Comparison of ENCODE assay signal across 7 mouse cellular contexts in genomic region chr11:109311885-109312605, GRCm38 (mm10). TPM values are rescaled to one million over a fixed set of nuclear protein-coding genes. Genes with fewer than 3 reads are reported as not detected.
DNase-seq lines count a peak whose midpoint lies in the region; ATAC-seq lines count a peak whose summit lies in the region.

No protein-coding gene starts in this region.

- peak overlapping the region; percentile 89 for H3K27ac ChIP-seq in embryonic facial prominence, embryonic 10.5 days (replicated peaks)
- H3K27ac ChIP-seq in limb, embryonic 10.5 days: peak overlapping the region; percentile 89
- H3K27ac ChIP-seq in midbrain, embryonic 11.5 days (ENCODE audit: low read depth, low read length): no peak overlapping the region

- H3K27me3 ChIP-seq in embryonic facial prominence, embryonic 10.5 days (replicated peaks; ENCODE audit: low read depth, poor library complexity, severe bottlenecking): peaks cover 34% of the 10 kb centered on the region
- H3K27me3 ChIP-seq in limb, embryonic 10.5 days (ENCODE audit: low read depth, poor library complexity, severe bottlenecking): 0 out of 2 replicates have a peak, but pooled peaks cover 18% of the 10 kb centered on the region
- 0 out of 2 replicates have a peak, but pooled peaks cover 2% of the 10 kb centered on the region for H3K27me3 ChIP-seq in midbrain, embryonic 11.5 days (ENCODE audit: control insufficient read depth, insufficient read depth, low read length)

- DNase-seq in adrenal gland, postnatal 25 days: peak; percentile 76
- DNase-seq in embryonic facial prominence, embryonic 10.5 days (ENCODE audit: low spot score): peak; percentile 76
- peak; percentile 77 to 79 for DNase-seq in heart, adult 18-20 months
- DNase-seq in kidney, adult 18-20 months: peak; percentile 78
- DNase-seq in limb, embryonic 10.5 days (ENCODE audit: low spot score): peak; percentile 81
- peak; percentile 95 for DNase-seq in midbrain, embryonic 11.5 days (ENCODE audit: low spot score, missing footprints)
- DNase-seq in skeletal muscle tissue, adult 2 months (ENCODE audit: low read depth, low spot score): peak; percentile 59

- peak overlapping the region; percentile 63 for H3K4me2 ChIP-seq in midbrain, embryonic 11.5 days

- peak; percentile 95 for ATAC-seq in midbrain, embryonic 11.5 days (ENCODE audit: low FRiP score)

- H3K36me3 ChIP-seq in embryonic facial prominence, embryonic 10.5 days (replicated peaks): no peaks in the 10 kb centered on the region
- no peaks in the 10 kb centered on the region for H3K36me3 ChIP-seq in limb, embryonic 10.5 days
- H3K36me3 ChIP-seq in midbrain, embryonic 11.5 days (ENCODE audit: control insufficient read depth, insufficient read depth, low read length): no peaks in the 10 kb centered on the region

- 11% methylated on average over 20 of the region's 20 CpGs for WGBS in embryonic facial prominence, embryonic 10.5 days
- 14% methylated on average over 20 of the region's 20 CpGs for WGBS in limb, embryonic 10.5 days
- WGBS in midbrain, embryonic 11.5 days: 10% methylated on average over 19 of the region's 20 CpGs

- no peaks in the 10 kb centered on the region for H3K9me3 ChIP-seq in embryonic facial prominence, embryonic 10.5 days
- H3K9me3 ChIP-seq in limb, embryonic 10.5 days (replicated peaks): no peaks in the 10 kb centered on the region
- no peaks in the 10 kb centered on the region for H3K9me3 ChIP-seq in midbrain, embryonic 11.5 days (ENCODE audit: control insufficient read depth, low read length)

- peak overlapping the region; percentile 92 for H3K9ac ChIP-seq in midbrain, embryonic 11.5 days (ENCODE audit: low read length)

- H3K4me1 ChIP-seq in embryonic facial prominence, embryonic 10.5 days: peaks cover 8% of the 10 kb centered on the region; the same call in 1 of the 2 replicates
- H3K4me1 ChIP-seq in limb, embryonic 10.5 days: peaks cover 10% of the 10 kb centered on the region; the same call in 1 of the 2 replicates
- H3K4me1 ChIP-seq in midbrain, embryonic 11.5 days (ENCODE audit: control insufficient read depth, insufficient read depth, low read length): peaks cover 3% of the 10 kb centered on the region; the same call in 1 of the 2 replicates

- H3K4me3 ChIP-seq in embryonic facial prominence, embryonic 10.5 days: peak overlapping the region; percentile 72
- H3K4me3 ChIP-seq in limb, embryonic 10.5 days: peak overlapping the region; percentile 65
- H3K4me3 ChIP-seq in midbrain, embryonic 11.5 days (ENCODE audit: low read depth, low read length): peak overlapping the region; percentile 60

RNA-seq across cellular contexts. Expression of gene Rgs9, which starts 14.1 kb away (rescaled TPM):
- total RNA-seq in adrenal gland, postnatal 25 days (2021): 3.7 and 4.9 TPM in 2 replicates
- 1.8 TPM in 2 replicates for polyA plus RNA-seq in embryonic facial prominence, embryonic 10.5 days (2016; fragmentation: Nextera tagmentation; extraction: Ambion mirVana)
- under 1 TPM; 0.27 to 0.41 TPM for total RNA-seq in heart, adult 18-20 months (2021)
- polyA plus RNA-seq in limb, embryonic 10.5 days (2016; fragmentation: Nextera tagmentation; extraction: Ambion mirVana): 2.1 and 4.2 TPM in 2 replicates
- 1.6 and 1.7 TPM in 2 replicates for polyA plus RNA-seq in midbrain, embryonic 11.5 days (2014; fragmentation: Nextera tagmentation; extraction: Ambion mirVana)

RNA-seq across cellular contexts. Expression of gene Gna13, which starts 50.6 kb away (rescaled TPM):
- 52.6 and 68.3 TPM in 2 replicates for total RNA-seq in adrenal gland, postnatal 25 days (2021)
- polyA plus RNA-seq in embryonic facial prominence, embryonic 10.5 days (2016; fragmentation: Nextera tagmentation; extraction: Ambion mirVana): 18.3 and 18.5 TPM in 2 replicates
- 10 to 100 TPM; 29.0 to 34.3 TPM for total RNA-seq in heart, adult 18-20 months (2021)
- 20.1 and 20.6 TPM in 2 replicates for polyA plus RNA-seq in limb, embryonic 10.5 days (2016; fragmentation: Nextera tagmentation; extraction: Ambion mirVana)
- 19.4 and 20.4 TPM in 2 replicates for polyA plus RNA-seq in midbrain, embryonic 11.5 days (2014; fragmentation: Nextera tagmentation; extraction: Ambion mirVana)
